Mouse (Mus musculus) neural tube, embryonic 12.5 days (tissue): Measurements from ENCODE around the gene Cdk6. TPM values are rescaled to one million over a fixed set of nuclear protein-coding genes. Genes with fewer than 3 reads are reported as not detected.

ENCODE experiments used
- ATAC-seq: fragments of 200-750 bp; cut with Nextera tagmentation; 2 replicates; pipeline ENCODE4 v1.8.0; 2017; ENCODE audit warnings: low read depth, mild to moderate bottlenecking, moderate TSS enrichment, moderate library complexity; ENCODE audit not compliant: low FRiP score
- H3K27ac ChIP-seq: fragments of 300-500 bp; sonication (generic); 2 replicates; pipeline ENCODE4 v1.5.1; 2016
- H3K27me3 ChIP-seq: fragments of 300-500 bp; sonication (generic); replicated peaks from 2 replicates; pipeline ENCODE4 v1.6.1; 2016; ENCODE audit warnings: mild to moderate bottlenecking
- H3K36me3 ChIP-seq: fragments of 300-500 bp; sonication (generic); 2 replicates; pipeline ENCODE4 v1.6.1; 2016; ENCODE audit warnings: mild to moderate bottlenecking
- H3K4me1 ChIP-seq: fragments of 300-500 bp; sonication (generic); 2 replicates; pipeline ENCODE4 v1.6.1; 2016
- H3K4me2 ChIP-seq: fragments of 300-500 bp; sonication (generic); replicated peaks from 2 replicates; pipeline ENCODE4 v1.6.1; 2016; ENCODE audit warnings: mild to moderate bottlenecking
- H3K4me3 ChIP-seq: fragments of 300-500 bp; sonication (generic); 2 replicates; pipeline ENCODE4 v1.5.1; 2016
- H3K9ac ChIP-seq: fragments of 300-500 bp; sonication (generic); 2 replicates; pipeline ENCODE4 v1.6.1; 2016; ENCODE audit warnings: mild to moderate bottlenecking
- H3K9me3 ChIP-seq: fragments of 300-500 bp; sonication (generic); 2 replicates; pipeline ENCODE4 v1.6.1; 2016; ENCODE audit warnings: mild to moderate bottlenecking
- WGBS: fragments of 180-500 bp; shearing (Covaris S2); methylation state at CpG from one replicate; pipeline ENCODE4 v1.1.7; 2016; 5-methylcytosine and 5-hydroxymethylcytosine counted together
- polyA plus RNA-seq: library from polyadenylated mRNA; unstranded; fragments of >200 nt; fragmentation: Nextera tagmentation; extraction: Ambion mirVana; gene quantifications from 2 replicates; pipeline ENCODE4 v1.2.1, GENCODE M21; 2016

The Cdk6 gene
- polyA plus RNA-seq, 1 experiment from 2014 or later = 18.5 TPM

- no peaks in the 10 kb centered on the region for H3K9me3 ChIP-seq
- 84% methylated on average over 15 of the region's 15 CpGs for WGBS
- no peak overlapping the region for H3K27ac ChIP-seq
- no peak overlapping the region for H3K4me3 ChIP-seq
- no peaks in the 10 kb centered on the region for H3K4me1 ChIP-seq
- ATAC-seq = no peak
- H3K4me2 ChIP-seq = no peak overlapping the region
- no peaks in the 10 kb centered on the region for H3K27me3 ChIP-seq
- no peak overlapping the region for H3K9ac ChIP-seq
- H3K36me3 ChIP-seq = no peaks in the 10 kb centered on the region
Observed at GRCm38 (mm10) chr5:3363036-3363983, 22.0 kb downstream of the Cdk6 start.

- H3K36me3 ChIP-seq = no peaks in the 10 kb centered on the region
- no peak overlapping the region for H3K27ac ChIP-seq
- H3K4me3 ChIP-seq = no peak overlapping the region
- no peaks in the 10 kb centered on the region for H3K9me3 ChIP-seq
- no peak overlapping the region for H3K9ac ChIP-seq
- 93% methylated on average over 4 of the region's 4 CpGs for WGBS
- no peaks in the 10 kb centered on the region for H3K27me3 ChIP-seq
- no peaks in the 10 kb centered on the region for H3K4me1 ChIP-seq
- no peak overlapping the region for H3K4me2 ChIP-seq
- ATAC-seq = no peak
Observed at GRCm38 (mm10) chr5:3367045-3367444, 25.8 kb downstream of the Cdk6 start.

- H3K27ac ChIP-seq = no peak overlapping the region
- H3K27me3 ChIP-seq = no peaks in the 10 kb centered on the region
- no peaks in the 10 kb centered on the region for H3K4me1 ChIP-seq
- no peak overlapping the region for H3K9ac ChIP-seq
- 76% methylated on average over 6 of the region's 6 CpGs for WGBS
- no peaks in the 10 kb centered on the region for H3K36me3 ChIP-seq
- H3K4me3 ChIP-seq = no peak overlapping the region
- H3K4me2 ChIP-seq = no peak overlapping the region
- no peak for ATAC-seq
- H3K9me3 ChIP-seq = no peaks in the 10 kb centered on the region
Observed at GRCm38 (mm10) chr5:3369317-3369716, 28.0 kb downstream of the Cdk6 start.

GRCm38 (mm10) chr5:3371212-3371611 is 29.9 kb downstream of the Cdk6 start:
- H3K4me1 ChIP-seq = no peaks in the 10 kb centered on the region
- WGBS = 90% methylated on average over 2 of the region's 2 CpGs
- H3K27me3 ChIP-seq = no peaks in the 10 kb centered on the region
- H3K9me3 ChIP-seq = no peaks in the 10 kb centered on the region
- H3K9ac ChIP-seq = no peak overlapping the region
- H3K4me2 ChIP-seq = no peak overlapping the region
- no peak overlapping the region for H3K27ac ChIP-seq
- peaks cover 3% of the 10 kb centered on the region; the same call in 1 of the 2 replicates for H3K36me3 ChIP-seq
- H3K4me3 ChIP-seq = no peak overlapping the region
- ATAC-seq = no peak

GRCm38 (mm10) chr5:3373170-3373569 is 31.9 kb downstream of the Cdk6 start:
- Histone ChIP-seq H3K9me3 (no peaks in the 10 kb centered on the region), H3K4me1 (no peaks in the 10 kb centered on the region), H3K4me3 (no peak overlapping the region), H3K4me2 (no peak overlapping the region), H3K27me3 (no peaks in the 10 kb centered on the region), H3K9ac (no peak overlapping the region), H3K36me3 (peaks cover 3% of the 10 kb centered on the region; the same call in 1 of the 2 replicates), H3K27ac (no peak overlapping the region)
- WGBS = 91% methylated on average over 10 of the region's 10 CpGs
- ATAC-seq = no peak

- 91% methylated on average over 10 of the region's 10 CpGs for WGBS
Observed at GRCm38 (mm10) chr5:3374763-3375162, 33.5 kb downstream of the Cdk6 start.

GRCm38 (mm10) chr5:3376167-3376566 is 34.9 kb downstream of the Cdk6 start:
- 87% methylated on average over 2 of the region's 2 CpGs for WGBS
- Histone ChIP-seq H3K9me3 (no peaks in the 10 kb centered on the region), H3K4me1 (no peaks in the 10 kb centered on the region), H3K27me3 (no peaks in the 10 kb centered on the region), H3K27ac (no peak overlapping the region), H3K4me2 (no peak overlapping the region), H3K36me3 (peaks cover 3% of the 10 kb centered on the region; the same call in 1 of the 2 replicates), H3K4me3 (no peak overlapping the region), H3K9ac (no peak overlapping the region)
- ATAC-seq = no peak

More at GRCm38 (mm10) chr5:3374763-3375162, 33.5 kb downstream of the Cdk6 start:
- Histone ChIP-seq H3K4me2 (no peak overlapping the region), H3K9me3 (no peaks in the 10 kb centered on the region), H3K4me1 (no peaks in the 10 kb centered on the region), H3K9ac (no peak overlapping the region), H3K27me3 (no peaks in the 10 kb centered on the region), H3K4me3 (no peak overlapping the region), H3K27ac (no peak overlapping the region), H3K36me3 (peaks cover 3% of the 10 kb centered on the region; the same call in 1 of the 2 replicates)
- ATAC-seq = no peak

- Histone ChIP-seq H3K27ac (no peak overlapping the region), H3K4me3 (no peak overlapping the region), H3K9me3 (no peaks in the 10 kb centered on the region), H3K4me2 (no peak overlapping the region), H3K27me3 (no peaks in the 10 kb centered on the region), H3K36me3 (peaks cover 3% of the 10 kb centered on the region; the same call in 1 of the 2 replicates), H3K4me1 (no peaks in the 10 kb centered on the region), H3K9ac (no peak overlapping the region)
- WGBS = 85% methylated on average over 4 of the region's 4 CpGs
- no peak for ATAC-seq
Observed at GRCm38 (mm10) chr5:3379252-3379651, 38.0 kb downstream of the Cdk6 start.

- 89% methylated on average over 9 of the region's 9 CpGs for WGBS
- ATAC-seq = no peak
- peaks cover 3% of the 10 kb centered on the region; the same call in 1 of the 2 replicates for H3K4me1 ChIP-seq
- no peaks in the 10 kb centered on the region for H3K9me3 ChIP-seq
- H3K36me3 ChIP-seq = peaks cover 1% of the 10 kb centered on the region; the same call in 1 of the 2 replicates
- no peak overlapping the region for H3K9ac ChIP-seq
- H3K27me3 ChIP-seq = no peaks in the 10 kb centered on the region
- H3K4me2 ChIP-seq = no peak overlapping the region
- no peak overlapping the region for H3K27ac ChIP-seq
- H3K4me3 ChIP-seq = no peak overlapping the region
Observed at GRCm38 (mm10) chr5:3380692-3381233, 39.5 kb downstream of the Cdk6 start.

- Histone ChIP-seq H3K4me2 (no peak overlapping the region), H3K4me3 (no peak overlapping the region), H3K36me3 (no peaks in the 10 kb centered on the region), H3K9me3 (no peaks in the 10 kb centered on the region), H3K27ac (no peak overlapping the region), H3K9ac (no peak overlapping the region), H3K4me1 (peaks cover 5% of the 10 kb centered on the region; the same call in 1 of the 2 replicates), H3K27me3 (no peaks in the 10 kb centered on the region)
- 89% methylated on average over 8 of the region's 8 CpGs for WGBS
- ATAC-seq = no peak
Observed at GRCm38 (mm10) chr5:3381795-3382194, 40.5 kb downstream of the Cdk6 start.

GRCm38 (mm10) chr5:3382343-3383040 is 41.2 kb downstream of the Cdk6 start:
- H3K36me3 ChIP-seq = no peaks in the 10 kb centered on the region
- H3K4me3 ChIP-seq = no peak overlapping the region
- no peak overlapping the region for H3K4me2 ChIP-seq
- no peak for ATAC-seq
- H3K27ac ChIP-seq = no peak overlapping the region
- peaks cover 10% of the 10 kb centered on the region; the same call in 1 of the 2 replicates for H3K4me1 ChIP-seq
- no peaks in the 10 kb centered on the region for H3K9me3 ChIP-seq
- 81% methylated on average over 13 of the region's 13 CpGs for WGBS
- no peak overlapping the region for H3K9ac ChIP-seq
- H3K27me3 ChIP-seq = no peaks in the 10 kb centered on the region

GRCm38 (mm10) chr5:3383547-3383946 is 42.3 kb downstream of the Cdk6 start:
- Histone ChIP-seq H3K27ac (no peak overlapping the region), H3K4me2 (no peak overlapping the region), H3K4me3 (no peak overlapping the region), H3K27me3 (no peaks in the 10 kb centered on the region), H3K9me3 (no peaks in the 10 kb centered on the region), H3K9ac (no peak overlapping the region), H3K4me1 (peaks cover 10% of the 10 kb centered on the region; the same call in 1 of the 2 replicates), H3K36me3 (no peaks in the 10 kb centered on the region)
- WGBS = 80% methylated on average over 3 of the region's 3 CpGs
- ATAC-seq = no peak
